Mouse (Mus musculus): Measurements from ENCODE around the gene Kif21b.

Gene Kif21b

DNA sequence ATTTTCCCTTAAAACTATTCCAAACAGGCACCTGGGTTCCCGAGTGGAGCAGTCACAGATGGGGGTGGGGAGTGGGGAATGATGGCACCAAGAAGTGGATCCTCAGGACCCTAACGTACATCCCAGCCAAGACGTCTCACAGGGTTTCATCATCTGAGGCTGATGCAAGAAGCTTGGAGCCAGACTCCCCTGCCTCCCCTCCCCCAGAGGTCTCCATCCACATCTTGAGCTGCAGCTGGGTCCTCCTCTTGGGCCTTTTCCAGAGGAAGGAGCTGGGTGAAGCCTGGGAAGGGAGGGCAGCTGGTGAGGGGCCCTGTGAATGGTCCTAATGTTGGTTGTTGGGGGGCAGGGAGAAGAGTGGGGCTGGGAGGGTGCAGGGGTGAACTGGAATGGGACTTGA lies 1.1 kb upstream of the Kif21b start:
- DNase-seq: no peak

GRCm38 (mm10) chr1:136131603-136132291 lies 558 bp downstream of the Kif21b start:
- no peak for DNase-seq

GRCm38 (mm10) chr1:136132386-136133201 lies 1.4 kb downstream of the Kif21b start:
- DNase-seq: no peak

DNA sequence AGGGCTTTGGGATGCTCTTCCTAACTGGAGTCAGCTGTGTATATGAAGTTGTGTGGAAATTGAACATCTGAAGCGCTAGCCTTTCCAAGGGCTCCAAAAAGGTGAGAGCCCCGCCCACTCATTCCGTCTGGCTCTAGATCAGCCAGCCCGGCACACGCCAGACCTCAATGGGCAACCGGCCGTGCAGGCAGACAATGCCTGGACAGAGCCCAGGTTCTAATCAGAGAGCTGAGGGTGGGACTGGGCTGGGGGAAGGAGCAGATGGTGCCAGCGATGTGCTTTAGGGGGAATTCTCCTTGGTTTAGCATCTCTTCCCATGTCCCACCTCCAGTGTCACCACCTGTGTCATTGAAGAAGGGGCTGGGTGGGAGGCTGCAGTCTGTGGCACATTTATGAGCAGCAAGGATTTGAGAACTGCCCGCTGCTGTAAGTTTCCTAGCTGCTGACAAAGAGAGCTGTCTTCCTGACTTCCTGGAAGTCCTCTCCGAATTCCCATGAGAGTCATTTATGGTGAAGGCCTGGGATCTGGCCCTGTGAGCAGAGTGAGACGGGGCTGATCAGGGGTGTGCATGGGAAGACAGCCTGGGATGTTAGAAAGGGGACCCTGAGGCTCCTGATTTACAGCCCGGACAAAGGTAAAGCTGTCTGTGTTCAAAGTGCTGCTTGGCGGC lies 2.5 kb downstream of the Kif21b start:
- DNase-seq: no peak

- no peak for DNase-seq
Observed at GRCm38 (mm10) chr1:136134547-136134946, 3.4 kb downstream of the Kif21b start.

GRCm38 (mm10) chr1:136135046-136135445 lies 3.9 kb downstream of the Kif21b start:
- no peak for DNase-seq

DNA sequence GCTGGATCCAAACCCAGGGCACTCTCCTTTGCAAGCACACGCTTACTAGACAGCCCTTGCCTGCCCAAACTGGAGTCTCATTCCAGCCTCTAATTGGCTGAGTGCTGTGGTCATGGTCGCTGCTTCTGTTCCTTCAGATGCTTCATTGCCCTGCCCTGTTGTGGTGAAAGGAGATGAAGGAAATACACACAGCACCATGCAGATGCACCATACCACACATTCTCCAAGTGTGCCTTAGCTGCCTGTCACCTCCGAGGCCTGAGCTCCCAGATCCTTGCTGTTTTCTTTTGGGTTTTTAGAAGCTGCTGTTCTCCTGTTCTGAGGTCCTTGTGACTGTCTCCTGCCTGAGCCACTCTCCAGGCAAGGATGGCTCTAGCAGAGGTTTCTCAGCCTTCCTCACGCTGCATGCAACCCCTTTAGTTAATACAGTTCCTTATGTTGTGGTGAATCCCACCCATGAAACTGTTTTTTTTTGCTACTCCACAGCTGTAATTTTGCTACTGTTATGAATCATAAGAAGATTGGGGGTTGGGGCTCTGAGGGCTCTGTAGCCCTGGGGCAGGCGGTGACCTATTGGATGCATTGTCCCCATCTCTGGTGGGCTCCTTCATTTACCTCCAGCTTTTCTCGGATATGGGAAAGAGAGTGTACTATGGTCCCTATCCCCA lies 4.7 kb downstream of the Kif21b start:
- DNase-seq: no peak

DNA sequence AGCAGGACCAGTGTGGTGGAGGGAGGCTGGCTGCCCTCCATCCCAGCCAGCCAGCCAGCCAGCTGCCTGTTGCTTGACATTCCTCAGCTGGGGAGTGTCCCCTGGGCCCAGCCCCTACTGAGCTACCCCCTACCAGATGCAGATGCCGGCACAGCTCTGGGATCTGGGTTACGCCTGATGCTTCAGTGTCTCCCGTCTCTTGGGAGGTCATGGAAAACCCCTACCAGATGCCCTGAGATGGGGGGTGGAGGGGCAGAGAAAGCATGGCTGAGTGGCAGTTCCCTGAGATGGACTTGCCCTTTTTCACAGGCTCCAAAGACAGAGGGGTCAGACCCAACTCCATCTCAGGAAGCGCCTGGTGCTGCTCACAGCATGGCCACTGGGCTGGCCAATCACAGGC lies 5.4 kb downstream of the Kif21b start:
- DNase-seq: no peak

DNA sequence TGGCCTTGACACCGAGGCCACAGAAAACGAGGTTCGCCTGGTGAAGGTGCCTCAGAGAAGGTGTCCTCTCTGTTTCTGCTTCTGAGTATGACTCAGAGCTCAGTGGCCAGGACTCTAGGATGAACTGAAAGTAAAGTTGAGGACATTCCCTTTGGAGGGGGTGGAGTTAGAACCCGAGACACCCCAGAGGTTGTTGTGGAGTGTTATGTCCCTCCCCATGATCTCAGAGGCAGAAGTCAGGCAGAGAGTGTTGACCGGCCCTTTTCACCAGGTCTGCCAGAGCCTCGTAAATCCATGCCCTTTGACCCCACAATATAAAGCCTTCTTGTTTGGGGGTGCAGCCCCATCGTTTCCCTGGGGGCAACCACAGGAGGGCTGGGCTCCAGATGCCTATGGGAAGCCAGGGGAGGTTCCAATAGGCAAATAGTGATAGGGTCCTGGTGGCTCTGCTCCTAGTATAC lies 5.9 kb downstream of the Kif21b start:
- no peak for DNase-seq

DNA sequence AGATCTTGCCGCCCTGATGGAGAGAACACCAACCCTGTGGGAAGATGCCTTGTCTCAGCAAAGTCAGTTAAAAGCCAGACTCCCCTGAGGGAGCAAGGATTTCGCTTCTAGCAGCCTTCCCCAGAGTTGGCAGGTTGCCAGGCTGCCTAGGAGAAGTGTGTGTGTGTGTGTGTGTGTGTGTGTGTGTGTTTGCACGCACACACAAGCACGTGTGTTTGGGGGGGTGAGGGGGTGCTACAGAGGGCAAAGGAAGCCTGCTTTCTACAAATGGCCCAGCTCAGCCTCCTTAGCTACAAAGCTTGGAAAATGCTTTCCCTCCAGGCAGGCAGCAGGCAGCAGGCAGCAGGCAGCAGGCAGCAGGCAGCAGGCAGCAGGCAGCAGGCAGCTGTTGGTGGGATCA lies 6.4 kb downstream of the Kif21b start:
- no peak for DNase-seq

DNA sequence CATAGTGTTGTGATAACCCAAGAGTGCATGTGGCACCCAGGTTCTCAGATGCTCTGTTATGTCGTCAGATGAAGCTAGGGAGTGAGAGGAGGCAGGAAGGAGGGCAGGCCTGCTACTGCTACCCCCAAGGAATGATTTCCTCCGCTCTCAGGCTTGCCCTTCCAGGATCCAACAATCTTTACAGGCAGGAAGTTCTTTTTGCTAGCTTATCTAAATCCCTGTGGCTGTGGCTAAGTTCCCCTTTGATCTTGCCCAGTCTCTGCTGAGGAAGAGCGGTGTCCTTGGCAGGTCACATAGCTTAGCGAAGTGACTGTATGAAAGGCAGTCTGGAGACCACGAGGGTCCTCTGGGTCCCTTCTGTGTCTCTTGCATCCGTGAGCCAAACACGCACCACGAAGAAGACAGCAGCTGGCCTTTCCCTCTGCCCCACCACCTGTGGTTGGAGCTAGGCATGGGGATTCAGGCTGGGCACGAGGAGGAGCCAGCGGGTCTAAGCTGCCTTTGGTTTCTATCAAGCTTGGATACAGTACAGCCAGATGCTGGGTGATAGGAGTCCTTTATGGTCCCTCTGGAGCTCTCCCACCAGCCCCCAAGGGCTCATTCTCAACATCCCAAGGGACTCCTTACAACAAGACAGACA lies 7.1 kb downstream of the Kif21b start:
- no peak for DNase-seq

- peak; percentile 91 for DNase-seq
Observed at GRCm38 (mm10) chr1:136139990-136140640, 8.9 kb downstream of the Kif21b start.

GRCm38 (mm10) chr1:136141176-136141950 lies 10.2 kb downstream of the Kif21b start:
- no peak for DNase-seq

- no peak for DNase-seq
Observed at GRCm38 (mm10) chr1:136142336-136142735, 11.1 kb downstream of the Kif21b start.

GRCm38 (mm10) chr1:136143514-136143913 lies 12.3 kb downstream of the Kif21b start:
- DNase-seq: no peak

- no peak for DNase-seq
Observed at GRCm38 (mm10) chr1:136149702-136150101, 18.5 kb downstream of the Kif21b start.

DNA sequence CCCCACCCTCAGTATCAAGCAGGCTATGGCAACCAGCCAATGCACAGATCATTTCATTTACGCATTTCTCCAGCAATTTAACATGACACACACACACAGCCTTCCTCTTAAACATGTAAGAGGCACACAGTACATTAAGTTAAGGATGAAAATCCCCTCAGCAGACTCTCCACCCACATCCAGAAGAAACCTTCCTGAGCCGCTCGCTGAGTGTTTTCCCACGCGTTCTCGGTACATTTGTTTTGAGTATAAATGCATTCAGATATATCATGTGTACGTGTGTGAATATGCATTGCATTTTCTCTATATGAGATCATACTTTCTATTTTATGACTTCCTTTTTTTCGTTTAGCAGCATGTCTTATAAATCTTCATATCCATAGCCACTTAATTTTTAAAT lies 20.2 kb downstream of the Kif21b start:
- DNase-seq: no peak

GRCm38 (mm10) chr1:136156304-136156703 lies 25.1 kb downstream of the Kif21b start:
- no peak for DNase-seq

DNA sequence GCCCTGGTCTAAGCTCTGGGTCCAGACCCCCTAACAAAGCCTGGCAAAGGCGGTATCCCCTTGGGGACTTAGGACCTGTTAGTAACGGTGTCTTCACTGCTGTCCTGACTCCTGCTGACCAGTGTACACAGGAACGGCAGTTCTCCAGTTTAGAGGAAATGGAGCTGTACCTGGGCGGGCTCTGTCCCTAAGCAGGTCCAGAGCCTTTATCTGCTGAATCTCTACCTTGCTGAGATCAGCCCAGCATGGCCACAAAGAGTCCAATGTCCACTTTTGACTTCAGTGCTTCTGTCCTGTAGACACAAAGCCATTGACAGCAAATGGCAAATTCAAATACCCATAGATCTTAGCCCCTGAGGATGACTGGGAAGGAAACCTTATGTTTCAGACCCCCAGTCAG lies 25.8 kb downstream of the Kif21b start:
- DNase-seq: no peak

GRCm38 (mm10) chr1:136159830-136160229 lies 28.6 kb downstream of the Kif21b start:
- DNase-seq: no peak

DNA sequence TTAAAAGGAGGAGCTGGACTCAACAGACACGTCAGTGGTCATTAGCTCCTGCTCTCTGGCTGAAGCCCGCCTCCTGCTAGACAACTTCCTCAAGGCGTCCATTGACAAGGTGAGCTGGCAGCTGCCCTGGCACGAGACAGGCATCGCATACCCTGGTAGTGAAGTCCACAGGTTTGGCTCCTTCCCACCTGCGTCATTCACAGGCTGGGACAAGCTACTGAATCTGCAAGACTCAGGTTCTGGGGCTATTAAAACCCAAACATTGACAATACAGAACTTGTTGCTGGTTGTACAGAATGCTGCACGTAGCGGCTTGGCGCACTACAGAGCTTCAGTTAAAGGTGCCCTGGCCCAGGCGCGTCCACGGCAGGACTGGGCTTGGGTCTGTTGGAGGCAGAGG lies 29.1 kb downstream of the Kif21b start:
- DNase-seq: no peak

All from kidney, adult 11 months (tissue).